Mouse (Mus musculus) forebrain, postnatal 0 days (tissue): ENCODE data around the gene Opa3. TPM values are rescaled to one million over a fixed set of nuclear protein-coding genes. Genes with fewer than 3 reads are reported as not detected.

Source experiments
- ATAC-seq: fragments of 200-750 bp; cut with Nextera tagmentation; 2 replicates; pipeline ENCODE4 v1.8.0; 2017; ENCODE audit warnings: mild to moderate bottlenecking, moderate library complexity
- DNase-seq: peaks from one replicate; pipeline ENCODE4 v3.0.0-alpha.2; 2015
- H3K27ac ChIP-seq: fragments of 300-500 bp; sonication (generic); 2 replicates; pipeline ENCODE4 v1.5.1; 2014; ENCODE audit warnings: low read depth, mild to moderate bottlenecking, antibody characterized with exemption, low read length, moderate library complexity, mixed read lengths
- H3K27me3 ChIP-seq: fragments of 300-500 bp; sonication (generic); 2 replicates; pipeline ENCODE4 v1.6.1; 2014; ENCODE audit warnings: mild to moderate bottlenecking, low read length, mixed read lengths; ENCODE audit not compliant: insufficient read depth
- H3K36me3 ChIP-seq: fragments of 300-500 bp; sonication (generic); 2 replicates; pipeline ENCODE4 v1.6.1; 2014; ENCODE audit warnings: mild to moderate bottlenecking, moderate library complexity; ENCODE audit not compliant: insufficient read depth
- H3K4me1 ChIP-seq: fragments of 300-500 bp; sonication (generic); 2 replicates; pipeline ENCODE4 v1.6.1; 2014; ENCODE audit warnings: antibody characterized with exemption; ENCODE audit not compliant: insufficient read depth
- H3K4me2 ChIP-seq: fragments of 300-500 bp; sonication (generic); 2 replicates; pipeline ENCODE4 v1.6.1; 2014; ENCODE audit warnings: low read depth, mild to moderate bottlenecking, moderate library complexity
- H3K4me3 ChIP-seq: fragments of 300-500 bp; sonication (generic); 2 replicates; pipeline ENCODE4 v1.5.1; 2014; ENCODE audit warnings: low read depth, low read length, mixed read lengths
- H3K9ac ChIP-seq: fragments of 300-500 bp; sonication (generic); 2 replicates; pipeline ENCODE4 v1.6.1; 2014; ENCODE audit warnings: mild to moderate bottlenecking
- H3K9me3 ChIP-seq: fragments of 300-500 bp; sonication (generic); 2 replicates; pipeline ENCODE4 v1.6.1; 2016; ENCODE audit warnings: low read length
- CTCF ChIP-seq: sonication (generic); IDR thresholded peaks from 2 replicates; pipeline ENCODE4 v1.5.1; 2016; ENCODE audit warnings: antibody characterized with exemption, control low read depth, low read depth
- WGBS: fragments of 180-500 bp; shearing (Covaris S2); extraction: QIAGEN DNeasy Blood & Tissue Kit; methylation state at CpG from one replicate; pipeline ENCODE4 v1.1.7; 2014; 5-methylcytosine and 5-hydroxymethylcytosine counted together
- polyA plus RNA-seq: library from polyadenylated mRNA; unstranded; fragments of >200 nt; fragmentation: Nextera tagmentation; extraction: Ambion mirVana; gene quantifications from 2 replicates; pipeline ENCODE4 v1.2.1, GENCODE M21; 2015
- total RNA-seq: library from RNA; depleted of rRNA; stranded (reverse); fragments of >200 nt; gene quantifications from 2 replicates; pipeline ENCODE4 v1.2.3, GENCODE M21; 2014

Gene Opa3
- total and polyA plus RNA-seq, 2 experiments from 2014 or later = 32.2 to 35.8 TPM

DNA sequence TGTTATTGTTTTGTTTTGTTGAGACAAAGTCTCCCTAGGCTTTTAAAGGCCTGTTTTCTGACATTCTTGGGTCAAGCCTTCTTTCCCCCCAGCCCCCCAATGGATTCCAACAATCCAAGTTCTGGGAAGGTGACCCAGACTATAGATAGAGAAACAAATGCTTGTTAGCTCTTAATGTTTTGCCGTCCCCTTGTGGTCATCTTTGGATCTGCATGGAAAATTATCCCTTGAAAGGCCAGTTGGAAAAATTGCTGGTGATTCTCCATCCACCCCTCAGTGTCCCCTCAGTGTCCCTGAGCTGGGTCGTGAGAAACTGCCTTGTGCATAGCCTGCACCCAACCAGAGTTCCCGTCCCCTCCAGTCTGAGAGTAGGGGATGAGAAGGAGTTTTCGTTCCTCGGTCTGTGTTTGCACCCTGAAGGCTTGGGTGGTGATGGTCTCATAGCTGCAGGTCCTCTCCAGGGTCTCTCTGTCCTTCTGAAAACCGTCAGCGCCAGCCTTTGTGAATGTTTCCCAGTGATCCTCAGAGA lies 19.1 kb upstream of the Opa3 start:
- H3K9ac ChIP-seq = no peak overlapping the region
- TF ChIP-seq CTCF = peak; percentile 89
- H3K27ac ChIP-seq = no peak overlapping the region
- no peaks in the 10 kb centered on the region for H3K9me3 ChIP-seq
- no peaks in the 10 kb centered on the region for H3K4me1 ChIP-seq
- DNase-seq (peak; percentile 75), ATAC-seq (no peak)
- no peak overlapping the region for H3K4me3 ChIP-seq
- 53% methylated on average over 7 of the region's 7 CpGs for WGBS
- H3K36me3 ChIP-seq = peaks cover 24% of the 10 kb centered on the region
- no peaks in the 10 kb centered on the region for H3K27me3 ChIP-seq
- H3K4me2 ChIP-seq = no peak overlapping the region

DNA sequence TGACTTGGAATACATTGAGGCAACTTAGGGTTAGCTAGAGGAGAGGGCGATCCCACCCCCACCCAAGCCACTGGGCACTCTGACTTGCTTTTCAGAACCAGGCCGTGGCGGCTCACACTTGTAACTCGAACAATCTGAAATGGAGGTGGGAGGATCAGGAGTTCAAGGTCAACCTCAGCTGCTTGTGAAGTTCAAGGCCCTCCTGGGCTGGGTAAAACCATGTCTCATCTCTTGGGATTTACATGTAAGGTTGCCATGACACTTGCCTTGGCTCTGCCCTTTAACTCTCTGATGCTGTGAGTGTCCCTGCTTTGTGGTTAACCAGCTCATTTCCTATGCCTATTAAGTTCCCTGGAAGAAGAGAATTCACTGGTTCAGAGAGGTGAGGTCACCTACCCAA lies 18.6 kb upstream of the Opa3 start:
- TF ChIP-seq CTCF = no peak
- Histone ChIP-seq H3K27ac (no peak overlapping the region), H3K4me3 (no peak overlapping the region), H3K36me3 (peaks cover 19% of the 10 kb centered on the region), H3K4me2 (no peak overlapping the region), H3K9me3 (no peaks in the 10 kb centered on the region), H3K4me1 (no peaks in the 10 kb centered on the region), H3K27me3 (no peaks in the 10 kb centered on the region), H3K9ac (no peak overlapping the region)
- DNase-seq (no peak), ATAC-seq (no peak)
- WGBS = 78% methylated on average over 4 of the region's 4 CpGs

- H3K4me2 ChIP-seq = no peak overlapping the region
- H3K27ac ChIP-seq = no peak overlapping the region
- no peaks in the 10 kb centered on the region for H3K9me3 ChIP-seq
- H3K36me3 ChIP-seq = peaks cover 15% of the 10 kb centered on the region
- DNase-seq (no peak), ATAC-seq (no peak)
- no peak overlapping the region for H3K4me3 ChIP-seq
- H3K4me1 ChIP-seq = no peaks in the 10 kb centered on the region
- peak; percentile 58 for TF ChIP-seq CTCF
- WGBS = 93% methylated on average over 5 of the region's 5 CpGs
- no peak overlapping the region for H3K9ac ChIP-seq
- H3K27me3 ChIP-seq = no peaks in the 10 kb centered on the region
Observed at GRCm38 (mm10) chr7:19210010-19210409, 18.1 kb upstream of the Opa3 start.

- peaks cover 3% of the 10 kb centered on the region; the same call in 1 of the 2 replicates for H3K36me3 ChIP-seq
- H3K4me3 ChIP-seq = no peak overlapping the region
- no peak overlapping the region for H3K4me2 ChIP-seq
- no peak overlapping the region for H3K9ac ChIP-seq
- DNase-seq (no peak), ATAC-seq (no peak)
- H3K27me3 ChIP-seq = no peaks in the 10 kb centered on the region
- no peak overlapping the region for H3K27ac ChIP-seq
- H3K9me3 ChIP-seq = no peaks in the 10 kb centered on the region
- TF ChIP-seq CTCF = no peak
- 67% methylated on average over 5 of the region's 5 CpGs for WGBS
- H3K4me1 ChIP-seq = no peaks in the 10 kb centered on the region
Observed at GRCm38 (mm10) chr7:19211041-19211675, 17.0 kb upstream of the Opa3 start.

GRCm38 (mm10) chr7:19211996-19212755 lies 16.0 kb upstream of the Opa3 start, which contains the start of gene Gpr4:
Gene Gpr4 (plus strand): TSS chr7:19212538.
- H3K4me1 ChIP-seq = no peaks in the 10 kb centered on the region
- no peaks in the 10 kb centered on the region for H3K36me3 ChIP-seq
- H3K9ac ChIP-seq = peak within 1 kb of the TSS; percentile 51
- peak within 1 kb of the TSS; percentile 45 for H3K4me3 ChIP-seq
- peak; percentile 81 for ATAC-seq
- H3K9me3 ChIP-seq = no peaks in the 10 kb centered on the region
- H3K27ac ChIP-seq = no peak within 1 kb of the TSS
- peak within 1 kb of the TSS; percentile 77 for H3K4me2 ChIP-seq
- DNase-seq = peak; percentile 22
- no peak; the same call in 1 of the 2 replicates for TF ChIP-seq CTCF
- WGBS = 5% methylated on average over 29 of the region's 30 CpGs
- H3K27me3 ChIP-seq = no peaks in the 10 kb centered on the region

GRCm38 (mm10) chr7:19213385-19213784 lies 14.7 kb upstream of the Opa3 start:
- H3K27me3 ChIP-seq = no peaks in the 10 kb centered on the region
- TF ChIP-seq CTCF = no peak
- no peak overlapping the region for H3K4me2 ChIP-seq
- 63% methylated on average over 2 of the region's 2 CpGs for WGBS
- no peaks in the 10 kb centered on the region for H3K9me3 ChIP-seq
- H3K4me1 ChIP-seq = no peaks in the 10 kb centered on the region
- ATAC-seq = no peak
- no peak overlapping the region for H3K27ac ChIP-seq
- no peaks in the 10 kb centered on the region for H3K36me3 ChIP-seq
- H3K4me3 ChIP-seq = no peak overlapping the region
- DNase-seq = no peak
- H3K9ac ChIP-seq = no peak overlapping the region

DNA sequence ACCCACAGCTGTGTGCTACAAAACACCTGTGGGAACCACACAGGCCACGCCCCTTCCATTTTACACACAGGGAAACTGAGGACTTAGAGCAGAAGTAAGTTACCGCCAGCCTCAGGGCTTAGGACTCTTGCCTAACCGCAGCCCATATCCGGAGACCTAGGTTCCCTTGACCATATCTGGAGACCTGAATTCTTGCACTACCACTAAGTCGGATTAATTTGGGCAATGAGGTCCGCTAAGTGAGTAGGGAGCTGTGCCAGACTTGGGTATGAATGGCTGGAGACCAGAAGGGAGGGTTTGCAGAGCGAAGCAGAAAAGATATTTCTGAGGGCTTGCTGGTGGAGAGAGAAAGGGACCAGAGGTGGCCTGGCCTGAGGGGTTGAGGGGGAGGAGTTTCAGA lies 13.8 kb upstream of the Opa3 start:
- ATAC-seq (no peak), DNase-seq (no peak)
- H3K27me3 ChIP-seq = no peaks in the 10 kb centered on the region
- H3K27ac ChIP-seq = no peak overlapping the region
- 61% methylated on average over 7 of the region's 7 CpGs for WGBS
- TF ChIP-seq CTCF = no peak
- H3K4me3 ChIP-seq = no peak overlapping the region
- no peaks in the 10 kb centered on the region for H3K36me3 ChIP-seq
- H3K9me3 ChIP-seq = no peaks in the 10 kb centered on the region
- H3K9ac ChIP-seq = no peak overlapping the region
- no peak overlapping the region for H3K4me2 ChIP-seq
- H3K4me1 ChIP-seq = no peaks in the 10 kb centered on the region
